Mouse (Mus musculus) stomach, embryonic 15.5 days (tissue): ENCODE results near the gene Prss45. TPM values are rescaled to one million over a fixed set of nuclear protein-coding genes. Genes with fewer than 3 reads are reported as not detected.

Experiments used
- ATAC-seq: fragments of 200-750 bp; cut with Nextera tagmentation; 2 replicates; pipeline ENCODE4 v1.8.0; 2017; ENCODE audit warnings: low read depth, moderate number of reproducible peaks, moderate TSS enrichment; ENCODE audit not compliant: insufficient read depth, low FRiP score
- H3K27ac ChIP-seq: fragments of 300-500 bp; sonication (generic); 2 replicates; pipeline ENCODE4 v1.5.1; 2015; ENCODE audit warnings: mild to moderate bottlenecking, inconsistent platforms
- H3K27me3 ChIP-seq: fragments of 300-500 bp; sonication (generic); replicated peaks from 2 replicates; pipeline ENCODE4 v1.6.1; 2015; ENCODE audit warnings: inconsistent platforms
- H3K36me3 ChIP-seq: fragments of 300-500 bp; sonication (generic); 2 replicates; pipeline ENCODE4 v1.6.1; 2015; ENCODE audit warnings: inconsistent platforms
- H3K4me1 ChIP-seq: fragments of 300-500 bp; sonication (generic); 2 replicates; pipeline ENCODE4 v1.6.1; 2015; ENCODE audit warnings: inconsistent platforms
- H3K4me2 ChIP-seq: fragments of 300-500 bp; sonication (generic); 2 replicates; pipeline ENCODE4 v1.6.1; 2015; ENCODE audit warnings: mild to moderate bottlenecking, inconsistent platforms
- H3K4me3 ChIP-seq: fragments of 300-500 bp; sonication (generic); replicated peaks from 2 replicates; pipeline ENCODE4 v1.5.1; 2015; ENCODE audit warnings: inconsistent platforms
- H3K9ac ChIP-seq: fragments of 300-500 bp; sonication (generic); 2 replicates; pipeline ENCODE4 v1.6.1; 2015; ENCODE audit warnings: inconsistent platforms
- H3K9me3 ChIP-seq: fragments of 300-500 bp; sonication (generic); 2 replicates; pipeline ENCODE4 v1.6.1; 2016; ENCODE audit warnings: inconsistent platforms
- WGBS: fragments of 180-500 bp; shearing (Covaris S2); methylation state at CpG from one replicate; pipeline ENCODE4 v1.1.7; 2015; 5-methylcytosine and 5-hydroxymethylcytosine counted together
- polyA plus RNA-seq: library from polyadenylated mRNA; unstranded; fragments of >200 nt; fragmentation: Nextera tagmentation; extraction: Ambion mirVana; gene quantifications from 2 replicates; pipeline ENCODE4 v1.2.1, GENCODE M21; 2015

Prss45 gene
- polyA plus RNA-seq, 1 experiment from 2014 or later, result not detected

- Histone ChIP-seq H3K27me3 (no peaks in the 10 kb centered on the region), H3K36me3 (no peaks in the 10 kb centered on the region), H3K9ac (no peak within 1 kb of the TSS), H3K4me3 (no peak within 1 kb of the TSS), H3K9me3 (no peaks in the 10 kb centered on the region), H3K4me2 (no peak within 1 kb of the TSS), H3K4me1 (no peaks in the 10 kb centered on the region), H3K27ac (no peak within 1 kb of the TSS)
- ATAC-seq, result no peak
- 77% methylated on average over 3 of the region's 3 CpGs for WGBS
Observed at GRCm38 (mm10) chr9:110826390-110826789, 8.0 kb upstream of the Prss45 start, which contains the start of gene Prss43. Gene Prss43, plus strand, starts transcription at chr9:110826690.

GRCm38 (mm10) chr9:110833021-110833420 is 1.4 kb upstream of the Prss45 start:
- Histone ChIP-seq H3K9ac (no peak overlapping the region), H3K9me3 (no peaks in the 10 kb centered on the region), H3K4me1 (no peaks in the 10 kb centered on the region), H3K27ac (no peak overlapping the region), H3K36me3 (no peaks in the 10 kb centered on the region), H3K4me2 (no peak overlapping the region), H3K27me3 (no peaks in the 10 kb centered on the region), H3K4me3 (no peak overlapping the region)
- ATAC-seq, result no peak
- WGBS, result 74% methylated on average over 5 of the region's 5 CpGs

- no peaks in the 10 kb centered on the region for H3K27me3 ChIP-seq
- no peak for ATAC-seq
- WGBS, result 36% methylated on average over 10 of the region's 10 CpGs
- no peaks in the 10 kb centered on the region for H3K4me1 ChIP-seq
- no peak overlapping the region; the same call in 1 of the 2 replicates for H3K4me2 ChIP-seq
- H3K9ac ChIP-seq, result no peak overlapping the region
- no peak overlapping the region for H3K4me3 ChIP-seq
- H3K36me3 ChIP-seq, result no peaks in the 10 kb centered on the region
- no peak overlapping the region for H3K27ac ChIP-seq
- no peaks in the 10 kb centered on the region for H3K9me3 ChIP-seq
Observed at GRCm38 (mm10) chr9:110834961-110835360, 573 bp downstream of the Prss45 start.

- Histone ChIP-seq H3K36me3 (no peaks in the 10 kb centered on the region), H3K4me2 (no peak overlapping the region), H3K4me1 (no peaks in the 10 kb centered on the region), H3K9ac (no peak overlapping the region), H3K27me3 (no peaks in the 10 kb centered on the region), H3K9me3 (no peaks in the 10 kb centered on the region), H3K4me3 (no peak overlapping the region), H3K27ac (no peak overlapping the region)
- 64% methylated on average over 2 of the region's 2 CpGs for WGBS
- ATAC-seq, result no peak
Observed at GRCm38 (mm10) chr9:110836112-110836511, 1.7 kb downstream of the Prss45 start.

- no peaks in the 10 kb centered on the region for H3K9me3 ChIP-seq
- H3K4me2 ChIP-seq, result no peak overlapping the region
- H3K4me3 ChIP-seq, result no peak overlapping the region
- WGBS, result 81% methylated on average over 6 of the region's 6 CpGs
- no peaks in the 10 kb centered on the region for H3K36me3 ChIP-seq
- no peaks in the 10 kb centered on the region for H3K4me1 ChIP-seq
- H3K27ac ChIP-seq, result no peak overlapping the region
- ATAC-seq, result no peak
- no peak overlapping the region for H3K9ac ChIP-seq
- H3K27me3 ChIP-seq, result no peaks in the 10 kb centered on the region
Observed at GRCm38 (mm10) chr9:110840905-110841304, 6.5 kb downstream of the Prss45 start.

GRCm38 (mm10) chr9:110841438-110841837 is 7.0 kb downstream of the Prss45 start:
- Histone ChIP-seq H3K4me3 (no peak overlapping the region), H3K4me1 (no peaks in the 10 kb centered on the region), H3K27ac (no peak overlapping the region), H3K9me3 (no peaks in the 10 kb centered on the region), H3K9ac (no peak overlapping the region), H3K27me3 (no peaks in the 10 kb centered on the region), H3K36me3 (no peaks in the 10 kb centered on the region), H3K4me2 (no peak overlapping the region)
- WGBS, result 50% methylated on average over 2 of the region's 2 CpGs
- no peak for ATAC-seq

- Histone ChIP-seq H3K36me3 (no peaks in the 10 kb centered on the region), H3K27ac (no peak within 1 kb of the TSS), H3K9me3 (no peaks in the 10 kb centered on the region), H3K4me2 (no peak within 1 kb of the TSS), H3K9ac (no peak within 1 kb of the TSS), H3K27me3 (no peaks in the 10 kb centered on the region), H3K4me3 (no peak within 1 kb of the TSS), H3K4me1 (no peaks in the 10 kb centered on the region)
- WGBS, result 73% methylated on average over 10 of the region's 10 CpGs
- ATAC-seq, result no peak
Observed at GRCm38 (mm10) chr9:110844206-110844605, 9.8 kb downstream of the Prss45 start, which contains the start of gene Prss46. Gene Prss46, plus strand, starts transcription at chr9:110844506.

GRCm38 (mm10) chr9:110849162-110849561 is 14.8 kb downstream of the Prss45 start:
- H3K27me3 ChIP-seq, result no peaks in the 10 kb centered on the region
- ATAC-seq, result no peak
- no peak overlapping the region for H3K27ac ChIP-seq
- H3K9me3 ChIP-seq, result no peaks in the 10 kb centered on the region
- no peak overlapping the region for H3K9ac ChIP-seq
- no peaks in the 10 kb centered on the region for H3K36me3 ChIP-seq
- no peak overlapping the region for H3K4me2 ChIP-seq
- no peaks in the 10 kb centered on the region for H3K4me1 ChIP-seq
- 68% methylated on average over 7 of the region's 7 CpGs for WGBS
- H3K4me3 ChIP-seq, result no peak overlapping the region

- Histone ChIP-seq H3K4me1 (peaks cover 5% of the 10 kb centered on the region), H3K27me3 (peaks cover 8% of the 10 kb centered on the region), H3K27ac (no peak overlapping the region), H3K36me3 (no peaks in the 10 kb centered on the region), H3K9ac (no peak overlapping the region), H3K9me3 (no peaks in the 10 kb centered on the region), H3K4me3 (no peak overlapping the region), H3K4me2 (no peak overlapping the region)
- ATAC-seq, result no peak
- 68% methylated on average over 7 of the region's 7 CpGs for WGBS
Observed at GRCm38 (mm10) chr9:110855903-110856302, 21.5 kb downstream of the Prss45 start.

GRCm38 (mm10) chr9:110856920-110857319 is 22.5 kb downstream of the Prss45 start:
- no peak for ATAC-seq
- H3K27me3 ChIP-seq, result peaks cover 8% of the 10 kb centered on the region
- H3K4me1 ChIP-seq, result peaks cover 5% of the 10 kb centered on the region
- H3K4me2 ChIP-seq, result no peak overlapping the region
- no peak overlapping the region for H3K27ac ChIP-seq
- H3K36me3 ChIP-seq, result no peaks in the 10 kb centered on the region
- WGBS, result 36% methylated on average over 4 of the region's 4 CpGs
- no peak overlapping the region for H3K4me3 ChIP-seq
- H3K9me3 ChIP-seq, result no peaks in the 10 kb centered on the region
- H3K9ac ChIP-seq, result no peak overlapping the region

GRCm38 (mm10) chr9:110857781-110858472 is 23.5 kb downstream of the Prss45 start, which contains the start of gene Prss50:
Gene Prss50, plus strand, starts transcription at chr9:110857967.
- Histone ChIP-seq H3K4me2 (peak within 1 kb of the TSS; percentile 55), H3K4me1 (peaks cover 5% of the 10 kb centered on the region), H3K36me3 (no peaks in the 10 kb centered on the region), H3K4me3 (peak within 1 kb of the TSS; percentile 24), H3K9ac (no peak within 1 kb of the TSS), H3K9me3 (no peaks in the 10 kb centered on the region), H3K27me3 (peaks cover 8% of the 10 kb centered on the region), H3K27ac (no peak within 1 kb of the TSS)
- ATAC-seq, result peak; percentile 21; the same call in 1 of the 2 replicates
- WGBS, result 12% methylated on average over 49 of the region's 50 CpGs

GRCm38 (mm10) chr9:110858523-110858922 is 24.1 kb downstream of the Prss45 start:
- peaks cover 5% of the 10 kb centered on the region for H3K4me1 ChIP-seq
- no peak overlapping the region for H3K27ac ChIP-seq
- no peak overlapping the region for H3K9ac ChIP-seq
- 44% methylated on average over 5 of the region's 5 CpGs for WGBS
- ATAC-seq, result no peak
- H3K27me3 ChIP-seq, result peaks cover 8% of the 10 kb centered on the region
- no peak overlapping the region for H3K4me3 ChIP-seq
- H3K36me3 ChIP-seq, result no peaks in the 10 kb centered on the region
- H3K9me3 ChIP-seq, result no peaks in the 10 kb centered on the region
- H3K4me2 ChIP-seq, result no peak overlapping the region
